Mouse (Mus musculus) gastrocnemius, postnatal 36 days (tissue): Measurements from ENCODE around the gene Teddm1a. TPM values are rescaled to one million over a fixed set of nuclear protein-coding genes. Genes with fewer than 3 reads are reported as not detected.

ENCODE experiments used
- DNase-seq, 2 experiments: peaks; one replicate each; pipeline ENCODE4 v3.0.0; 2022
- intact Hi-C: fragments of 180-260 bp; cut with DNase I; formaldehyde crosslinking; loops from one replicate; pipeline ENCODE4 v1.15.1; 2025
- microRNA-seq, 2 experiments: library from miRNA; unstranded; fragments of <30 nt; microRNA quantifications; one replicate each; pipeline ENCODE4 v1.2.0; 2021
- total RNA-seq, 2 experiments: library from RNA; stranded (reverse); gene quantifications; 2 replicates each; pipeline ENCODE4 v1.2.3; 2021

The Teddm1a gene
- total RNA-seq, 2 experiments from 2014 or later = not detected

- no peak for DNase-seq
- intact Hi-C loops = no loop called here
These were observed 49.4 kb downstream of the Teddm1a start for GRCm38 (mm10) chr1:153940986-153941385.

Small RNA genes within 50 kb of the gene (microRNA-seq; reads per million reads assigned to microRNA genes)
- gene Mir8114 = 3.9 to 4.5 reads per million in 2 experiments

Other genes starting within 250 kb of the Teddm1a start
- gene Rgs8, start 238.7 kb upstream of the Teddm1a start, total RNA-seq = under 1 TPM in 1 of 2 experiments, not detected in 1; 0.05 TPM
- 1 to 10 TPM in 1 of 2 experiments, under 1 TPM in 1; 0.62 to 1.1 TPM for gene Rgs16, start 151.4 kb upstream of the Teddm1a start, total RNA-seq
- gene Rnasel, start 142.3 kb upstream of the Teddm1a start, total RNA-seq = 1 to 10 TPM in 1 of 2 experiments, under 1 TPM in 1; 0.99 to 1.4 TPM
- under 1 TPM in 1 of 2 experiments, not detected in 1; 0.23 TPM for gene Rgsl1, start 47.6 kb upstream of the Teddm1a start, total RNA-seq
- gene Teddm1b, start 17.4 kb upstream of the Teddm1a start, total RNA-seq = not detected
- gene Glul, start 8.2 kb downstream of the Teddm1a start, total RNA-seq = 100 to 1,000 TPM; 354 to 444 TPM
- gene Teddm2, start 8.5 kb downstream of the Teddm1a start, total RNA-seq = 1 to 10 TPM; 1.6 to 2.9 TPM